Mouse (Mus musculus): Measurements from ENCODE around the gene Dgcr6. TPM values are rescaled to one million over a fixed set of nuclear protein-coding genes. Genes with fewer than 3 reads are reported as not detected.

Dgcr6 gene
- total and polyA plus RNA-seq, 2 experiments from 2014 or later = 23.0 to 83.5 TPM

- Histone ChIP-seq H3K9ac (replicated peaks; ENCODE audit: low read depth, low read length) (no peak overlapping the region), H3K9me3 (replicated peaks; ENCODE audit: control insufficient read depth, low read length) (no peaks in the 10 kb centered on the region), H3K4me3 (ENCODE audit: low read depth, low read length) (no peak overlapping the region), H3K36me3 (replicated peaks; ENCODE audit: control insufficient read depth, insufficient read depth, low read length) (no peaks in the 10 kb centered on the region), H3K27ac (ENCODE audit: low read depth) (no peak overlapping the region), H3K4me1 (ENCODE audit: control insufficient read depth, insufficient read depth) (peaks cover 3% of the 10 kb centered on the region; the same call in 1 of the 2 replicates), H3K27me3 (ENCODE audit: control insufficient read depth, insufficient read depth, low read length) (0 out of 2 replicates have a peak, but pooled peaks cover 3% of the 10 kb centered on the region), H3K4me2 (ENCODE audit: low read depth, low read length) (no peak overlapping the region)
- WGBS = 75% methylated on average over 4 of the region's 4 CpGs
- DNase-seq (ENCODE audit: low spot score) = no peak
- TF ChIP-seq CTCF (IDR thresholded peaks at IDR 0.05; ENCODE audit: low read depth) = no peak
- no peak for TF ChIP-seq EP300 (IDR thresholded peaks at IDR 0.05; ENCODE audit: low read depth)
- ATAC-seq (ENCODE audit: insufficient read depth, low read depth) = no peak
Observed at GRCm38 (mm10) chr16:18116467-18116866, 63.8 kb downstream of the Dgcr6 start.

DNA sequence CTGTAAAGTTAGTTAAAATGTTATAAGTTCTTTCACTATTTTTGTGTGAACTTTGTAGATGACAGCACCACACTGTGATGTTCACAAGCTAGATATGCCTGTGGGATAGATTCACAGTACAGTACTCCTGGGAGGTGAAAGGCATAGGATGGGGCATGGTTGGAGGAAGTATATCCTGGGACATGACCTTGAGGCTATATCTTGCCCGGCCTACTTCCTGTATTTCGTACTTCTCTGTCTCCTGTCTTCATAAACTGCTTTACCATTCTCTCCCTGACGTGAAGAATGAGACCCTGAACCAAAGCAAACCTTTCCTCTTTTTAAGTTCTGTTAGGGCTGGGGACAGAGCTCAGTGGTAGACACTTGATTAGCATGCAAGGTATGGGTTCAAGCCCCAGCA, 65.6 kb downstream of the Dgcr6 start:
- 64% methylated on average over 3 of the region's 3 CpGs for WGBS
- Histone ChIP-seq H3K9me3 (replicated peaks; ENCODE audit: control insufficient read depth, low read length) (no peaks in the 10 kb centered on the region), H3K36me3 (replicated peaks; ENCODE audit: control insufficient read depth, insufficient read depth, low read length) (no peaks in the 10 kb centered on the region), H3K4me1 (ENCODE audit: control insufficient read depth, insufficient read depth) (no peaks in the 10 kb centered on the region), H3K4me3 (ENCODE audit: low read depth, low read length) (no peak overlapping the region), H3K9ac (replicated peaks; ENCODE audit: low read depth, low read length) (no peak overlapping the region), H3K27ac (ENCODE audit: low read depth) (no peak overlapping the region), H3K4me2 (ENCODE audit: low read depth, low read length) (no peak overlapping the region), H3K27me3 (ENCODE audit: control insufficient read depth, insufficient read depth, low read length) (0 out of 2 replicates have a peak, but pooled peaks cover 3% of the 10 kb centered on the region)
- TF ChIP-seq CTCF (IDR thresholded peaks at IDR 0.05; ENCODE audit: low read depth) (no peak), EP300 (IDR thresholded peaks at IDR 0.05; ENCODE audit: low read depth) (no peak)
- no peak for DNase-seq (ENCODE audit: low spot score)
- no peak for ATAC-seq (ENCODE audit: insufficient read depth, low read depth)

DNA sequence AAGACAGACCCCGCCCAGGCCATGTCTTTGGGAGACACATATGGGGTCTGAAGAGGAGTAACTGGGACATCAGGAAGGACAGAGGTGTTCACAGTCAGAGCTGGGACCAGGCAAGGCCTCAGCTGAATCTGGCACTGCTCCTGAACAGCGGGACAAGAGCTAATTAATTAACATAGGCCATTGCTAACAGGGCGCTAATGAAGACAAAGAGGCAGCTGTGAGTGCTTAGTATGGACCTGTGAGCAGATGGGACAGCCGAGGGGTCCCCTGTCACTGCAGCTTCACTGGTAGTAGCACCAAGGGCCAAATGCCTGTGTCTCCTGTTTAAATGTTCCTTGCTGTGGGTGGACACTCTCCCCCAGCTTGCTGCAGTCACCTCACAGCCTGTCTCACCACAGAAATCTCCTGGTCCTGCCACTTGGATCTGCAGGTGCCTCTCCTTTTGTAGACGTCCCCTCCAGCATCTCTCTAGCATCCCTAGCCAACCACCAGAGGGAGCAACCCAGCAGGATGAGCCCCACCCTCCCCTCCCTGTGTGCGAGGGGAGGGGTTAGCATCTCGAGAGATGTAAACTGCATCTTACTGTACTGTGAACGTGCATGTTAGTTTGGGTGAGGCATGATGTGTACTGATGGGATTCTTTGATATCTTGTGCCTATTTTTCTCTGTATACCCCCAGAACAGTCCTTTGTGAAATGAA, 66.5 kb downstream of the Dgcr6 start:
- Histone ChIP-seq H3K9ac (replicated peaks; ENCODE audit: low read depth, low read length) (no peak overlapping the region), H3K4me3 (ENCODE audit: low read depth, low read length) (no peak overlapping the region), H3K4me1 (ENCODE audit: control insufficient read depth, insufficient read depth) (no peaks in the 10 kb centered on the region), H3K27ac (ENCODE audit: low read depth) (no peak overlapping the region), H3K36me3 (replicated peaks; ENCODE audit: control insufficient read depth, insufficient read depth, low read length) (no peaks in the 10 kb centered on the region), H3K9me3 (replicated peaks; ENCODE audit: control insufficient read depth, low read length) (no peaks in the 10 kb centered on the region), H3K27me3 (ENCODE audit: control insufficient read depth, insufficient read depth, low read length) (0 out of 2 replicates have a peak, but pooled peaks cover 3% of the 10 kb centered on the region), H3K4me2 (ENCODE audit: low read depth, low read length) (no peak overlapping the region)
- ATAC-seq (ENCODE audit: insufficient read depth, low read depth) = no peak; the same call in 1 of the 2 replicates
- TF ChIP-seq EP300 (IDR thresholded peaks at IDR 0.05; ENCODE audit: low read depth) = no peak
- peak; percentile 81 for TF ChIP-seq CTCF (IDR thresholded peaks at IDR 0.05; ENCODE audit: low read depth)
- peak; percentile 72 for DNase-seq (ENCODE audit: low spot score)
- WGBS = 19% methylated on average over 8 of the region's 8 CpGs

Other genes starting within 250 kb of the Dgcr6 start
- gene B830017H08Rik, start 219.7 kb upstream of the Dgcr6 start, total RNA-seq (2014; rRNA removed; ENCODE audit: low replicate concordance) = not detected in 2 replicates
- not detected in 2 replicates for gene B830017H08Rik, start 219.7 kb upstream of the Dgcr6 start, polyA plus RNA-seq (2015; fragmentation: Nextera tagmentation; extraction: Ambion mirVana)
- 0.27 and 1.1 TPM in 2 replicates for gene Car15, start 214.5 kb upstream of the Dgcr6 start, total RNA-seq (2014; rRNA removed; ENCODE audit: low replicate concordance)
- 0.25 and 0.44 TPM in 2 replicates for gene Car15, start 214.5 kb upstream of the Dgcr6 start, polyA plus RNA-seq (2015; fragmentation: Nextera tagmentation; extraction: Ambion mirVana)
- gene Gm20518, start 161.2 kb upstream of the Dgcr6 start, total RNA-seq (2014; rRNA removed; ENCODE audit: low replicate concordance) = not detected in 2 replicates
- gene Gm20518, start 161.2 kb upstream of the Dgcr6 start, polyA plus RNA-seq (2015; fragmentation: Nextera tagmentation; extraction: Ambion mirVana) = 0.05 and 0.07 TPM in 2 replicates
- gene Tssk1, start 158.6 kb upstream of the Dgcr6 start, total RNA-seq (2014; rRNA removed; ENCODE audit: low replicate concordance) = not detected in 2 replicates
- 0.08 and 0.14 TPM in 2 replicates for gene Tssk1, start 158.6 kb upstream of the Dgcr6 start, polyA plus RNA-seq (2015; fragmentation: Nextera tagmentation; extraction: Ambion mirVana)
- gene Dgcr2, start 154.3 kb upstream of the Dgcr6 start, total RNA-seq (2014; rRNA removed; ENCODE audit: low replicate concordance) = 61.8 and 78.5 TPM in 2 replicates
- gene Dgcr2, start 154.3 kb upstream of the Dgcr6 start, polyA plus RNA-seq (2015; fragmentation: Nextera tagmentation; extraction: Ambion mirVana) = 30.4 and 31.9 TPM in 2 replicates
- not detected in 2 replicates for gene Tssk2, start 154.2 kb upstream of the Dgcr6 start, total RNA-seq (2014; rRNA removed; ENCODE audit: low replicate concordance)
- gene Tssk2, start 154.2 kb upstream of the Dgcr6 start, polyA plus RNA-seq (2015; fragmentation: Nextera tagmentation; extraction: Ambion mirVana) = not detected in 2 replicates
- gene Ess2, start 141.5 kb upstream of the Dgcr6 start, total RNA-seq (2014; rRNA removed; ENCODE audit: low replicate concordance) = 25.4 and 28.3 TPM in 2 replicates
- 18.5 and 19.4 TPM in 2 replicates for gene Ess2, start 141.5 kb upstream of the Dgcr6 start, polyA plus RNA-seq (2015; fragmentation: Nextera tagmentation; extraction: Ambion mirVana)
- not detected in 2 replicates for gene Gsc2, start 137.8 kb upstream of the Dgcr6 start, total RNA-seq (2014; rRNA removed; ENCODE audit: low replicate concordance)
- not detected in 2 replicates for gene Gsc2, start 137.8 kb upstream of the Dgcr6 start, polyA plus RNA-seq (2015; fragmentation: Nextera tagmentation; extraction: Ambion mirVana)
- gene Slc25a1, start 124.6 kb upstream of the Dgcr6 start, total RNA-seq (2014; rRNA removed; ENCODE audit: low replicate concordance) = 38.2 and 46.8 TPM in 2 replicates
- gene Slc25a1, start 124.6 kb upstream of the Dgcr6 start, polyA plus RNA-seq (2015; fragmentation: Nextera tagmentation; extraction: Ambion mirVana) = 14.8 and 17.5 TPM in 2 replicates
- not detected in 2 replicates for gene Vpreb2, start 72.4 kb upstream of the Dgcr6 start, total RNA-seq (2014; rRNA removed; ENCODE audit: low replicate concordance)
- gene Vpreb2, start 72.4 kb upstream of the Dgcr6 start, polyA plus RNA-seq (2015; fragmentation: Nextera tagmentation; extraction: Ambion mirVana) = not detected in 2 replicates
- 9.5 and 24.4 TPM in 2 replicates for gene Prodh, start 37.3 kb downstream of the Dgcr6 start, total RNA-seq (2014; rRNA removed; ENCODE audit: low replicate concordance)
- 4.2 and 5.5 TPM in 2 replicates for gene Prodh, start 37.3 kb downstream of the Dgcr6 start, polyA plus RNA-seq (2015; fragmentation: Nextera tagmentation; extraction: Ambion mirVana)
- gene Rtn4r, start 74.8 kb downstream of the Dgcr6 start, total RNA-seq (2014; rRNA removed; ENCODE audit: low replicate concordance) = 1.9 and 6.3 TPM in 2 replicates
- gene Rtn4r, start 74.8 kb downstream of the Dgcr6 start, polyA plus RNA-seq (2015; fragmentation: Nextera tagmentation; extraction: Ambion mirVana) = 0.34 and 1.5 TPM in 2 replicates
- gene Ccdc188, start 165.0 kb downstream of the Dgcr6 start, total RNA-seq (2014; rRNA removed; ENCODE audit: low replicate concordance) = not detected in 2 replicates
- gene Ccdc188, start 165.0 kb downstream of the Dgcr6 start, polyA plus RNA-seq (2015; fragmentation: Nextera tagmentation; extraction: Ambion mirVana) = not detected in 2 replicates
- 27.7 and 47.0 TPM in 2 replicates for gene Zdhhc8, start 182.3 kb downstream of the Dgcr6 start, total RNA-seq (2014; rRNA removed; ENCODE audit: low replicate concordance)
- gene Zdhhc8, start 182.3 kb downstream of the Dgcr6 start, polyA plus RNA-seq (2015; fragmentation: Nextera tagmentation; extraction: Ambion mirVana) = 15.4 and 16.4 TPM in 2 replicates
- 27.2 and 30.6 TPM in 2 replicates for gene Trmt2a, start 195.8 kb downstream of the Dgcr6 start, total RNA-seq (2014; rRNA removed; ENCODE audit: low replicate concordance)
- gene Trmt2a, start 195.8 kb downstream of the Dgcr6 start, polyA plus RNA-seq (2015; fragmentation: Nextera tagmentation; extraction: Ambion mirVana) = 31.6 and 33.9 TPM in 2 replicates
- 51.3 and 65.1 TPM in 2 replicates for gene Ranbp1, start 195.9 kb downstream of the Dgcr6 start, total RNA-seq (2014; rRNA removed; ENCODE audit: low replicate concordance)
- gene Ranbp1, start 195.9 kb downstream of the Dgcr6 start, polyA plus RNA-seq (2015; fragmentation: Nextera tagmentation; extraction: Ambion mirVana) = 210 and 213 TPM in 2 replicates
- not detected in 2 replicates for gene Gm49776, start 205.5 kb downstream of the Dgcr6 start, total RNA-seq (2014; rRNA removed; ENCODE audit: low replicate concordance)
- 0.82 TPM in 1 of 2 replicates, not detected in the other for gene Gm49776, start 205.5 kb downstream of the Dgcr6 start, polyA plus RNA-seq (2015; fragmentation: Nextera tagmentation; extraction: Ambion mirVana)
- gene Dgcr8, start 236.4 kb downstream of the Dgcr6 start, total RNA-seq (2014; rRNA removed; ENCODE audit: low replicate concordance) = 23.4 and 23.5 TPM in 2 replicates
- gene Dgcr8, start 236.4 kb downstream of the Dgcr6 start, polyA plus RNA-seq (2015; fragmentation: Nextera tagmentation; extraction: Ambion mirVana) = 8.9 and 9.6 TPM in 2 replicates

Data from heart, postnatal 0 days (tissue).